Mouse (Mus musculus) thymus, adult 2 months (tissue): ENCODE results near the gene Epor. TPM values are rescaled to one million over a fixed set of nuclear protein-coding genes. Genes with fewer than 3 reads are reported as not detected.

Source experiments
- DNase-seq: peaks from one replicate; pipeline ENCODE4 v3.0.0; 2021
- H3K27ac ChIP-seq: fragments of 200-500 bp; 2 replicates; pipeline ENCODE4 v1.5.1; 2012; ENCODE audit warnings: low read length, control low read depth; ENCODE audit not compliant: control insufficient read depth, insufficient read depth
- H3K27me3 ChIP-seq: fragments of 200-500 bp; 2 replicates; pipeline ENCODE4 v1.6.1; 2012; ENCODE audit warnings: mild to moderate bottlenecking, low read length, moderate library complexity, mixed read lengths; ENCODE audit not compliant: control insufficient read depth, insufficient read depth
- H3K36me3 ChIP-seq: fragments of 200-500 bp; 2 replicates; pipeline ENCODE4 v1.6.1; 2012; ENCODE audit warnings: mild to moderate bottlenecking, low read length, moderate library complexity; ENCODE audit not compliant: control insufficient read depth, insufficient read depth
- H3K4me1 ChIP-seq: fragments of 200-500 bp; replicated peaks from 2 replicates; pipeline ENCODE4 v1.6.1; 2012; ENCODE audit warnings: low read length; ENCODE audit not compliant: control insufficient read depth, insufficient read depth
- H3K4me3 ChIP-seq: fragments of 200-500 bp; 2 replicates; pipeline ENCODE4 v1.5.1; 2012; ENCODE audit warnings: mild to moderate bottlenecking, low read length, control low read depth, moderate library complexity; ENCODE audit not compliant: control insufficient read depth, insufficient read depth
- CTCF ChIP-seq: fragments of 200-500 bp; IDR thresholded peaks from 2 replicates; pipeline ENCODE4 v1.5.1; 2012; ENCODE audit warnings: mild to moderate bottlenecking, control low read depth, low read length, moderate library complexity, borderline replicate concordance; ENCODE audit not compliant: control insufficient read depth, poor library complexity, insufficient read depth; ENCODE audit errors: extremely low read depth
- POLR2A ChIP-seq: fragments of 200-500 bp; IDR thresholded peaks from 2 replicates; pipeline ENCODE4 v1.6.1; 2012; ENCODE audit warnings: mild to moderate bottlenecking, low read length, control low read depth, moderate library complexity; ENCODE audit not compliant: control insufficient read depth, poor library complexity, insufficient read depth; ENCODE audit errors: extremely low read depth
- WGBS: fragments of 180-500 bp; shearing (Covaris S2); methylation state at CpG from one replicate; pipeline ENCODE4 v1.1.7; 2018; 5-methylcytosine and 5-hydroxymethylcytosine counted together
- polyA plus RNA-seq: library from polyadenylated mRNA; depleted of rRNA; stranded (reverse); fragments of >200 nt; gene quantifications from 2 replicates; pipeline ENCODE4 v1.2.3, GENCODE M21; 2012; rRNA removed

The Epor gene
- polyA plus RNA-seq = 3.8 and 4.9 TPM in 2 replicates

DNA sequence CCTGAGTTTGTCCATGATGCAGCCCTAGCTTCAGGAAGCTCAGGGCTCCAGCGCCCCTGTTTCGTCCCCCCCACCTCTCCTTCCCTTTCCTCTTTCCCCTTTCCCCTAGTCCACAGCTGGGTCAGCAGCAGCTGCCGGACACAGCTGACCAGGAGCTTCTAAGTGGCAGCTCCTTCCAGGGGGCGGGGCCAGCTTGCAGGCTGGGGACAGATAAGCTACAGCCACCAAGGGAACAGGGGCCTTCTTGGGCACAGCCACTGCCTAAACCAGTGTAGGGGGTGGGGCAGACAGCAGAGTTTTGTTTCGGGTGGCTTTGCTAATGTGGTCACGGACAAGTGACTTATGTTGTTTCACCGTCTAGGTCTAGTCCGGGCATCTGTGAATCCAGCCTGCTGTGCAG lies at the start of gene Epor:
Gene Epor (minus strand): TSS at position 90 of the 400 bp plus-strand sequence.
- H3K4me1 ChIP-seq = peaks cover 17% of the 10 kb centered on the region
- WGBS = 63% methylated on average over 8 of the region's 8 CpGs
- TF ChIP-seq CTCF (no peak), POLR2A (no peak)
- H3K4me3 ChIP-seq = peak within 1 kb of the TSS; percentile 9; the same call in 1 of the 2 replicates
- no peak for DNase-seq
- no peaks in the 10 kb centered on the region for H3K36me3 ChIP-seq
- no peak within 1 kb of the TSS for H3K27ac ChIP-seq
- peaks cover 10% of the 10 kb centered on the region; the same call in 1 of the 2 replicates for H3K27me3 ChIP-seq

DNA sequence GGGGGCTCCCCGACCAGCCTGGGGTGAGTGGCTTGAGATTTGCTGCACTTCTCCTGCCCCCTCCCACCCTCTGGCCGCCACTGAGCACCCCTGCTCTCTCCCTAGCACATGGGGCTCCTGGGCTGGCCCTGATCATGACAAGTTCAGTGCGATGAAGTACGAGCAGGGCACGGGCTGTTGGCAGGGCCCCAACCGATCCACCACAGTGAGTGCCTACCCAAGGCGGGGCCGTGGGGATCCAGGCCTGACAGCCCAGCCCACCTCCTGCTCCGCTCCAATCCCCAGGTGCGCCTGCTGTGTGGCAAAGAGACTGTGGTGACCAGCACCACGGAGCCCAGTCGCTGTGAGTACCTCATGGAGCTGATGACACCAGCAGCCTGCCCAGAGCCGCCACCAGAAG lies 49.4 kb upstream of the Epor start:
- H3K36me3 ChIP-seq = peaks cover 51% of the 10 kb centered on the region
- no peak overlapping the region for H3K27ac ChIP-seq
- peaks cover 45% of the 10 kb centered on the region for H3K4me1 ChIP-seq
- no peaks in the 10 kb centered on the region for H3K27me3 ChIP-seq
- H3K4me3 ChIP-seq = no peak overlapping the region
- no peak for TF ChIP-seq CTCF
- no peak for DNase-seq
- WGBS = 98% methylated on average over 13 of the region's 13 CpGs

DNA sequence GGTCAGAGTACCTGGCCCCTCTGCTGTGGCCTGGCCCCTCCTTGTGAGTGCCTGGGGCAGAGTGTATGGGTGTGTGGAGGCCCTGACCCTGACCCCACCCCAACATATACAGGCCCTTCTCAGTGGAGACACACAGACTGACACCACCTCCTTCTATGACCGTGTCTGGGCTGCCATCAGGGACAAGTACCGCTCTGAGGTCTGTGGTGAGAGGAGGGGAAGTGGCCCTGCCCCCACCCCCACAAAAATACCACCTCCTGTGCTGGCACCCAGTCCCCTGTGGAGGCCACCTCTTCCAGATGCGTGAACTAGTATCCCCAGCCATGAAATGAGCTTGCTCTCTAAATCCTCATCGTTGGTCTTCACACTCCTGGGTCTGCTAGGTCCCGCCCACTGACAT lies 47.7 kb upstream of the Epor start:
- WGBS = 27% methylated on average over 5 of the region's 5 CpGs
- Histone ChIP-seq H3K27me3 (no peaks in the 10 kb centered on the region), H3K27ac (no peak overlapping the region), H3K4me3 (no peak overlapping the region), H3K4me1 (peaks cover 30% of the 10 kb centered on the region), H3K36me3 (peaks cover 59% of the 10 kb centered on the region)
- no peak for TF ChIP-seq POLR2A
- no peak for TF ChIP-seq CTCF
- DNase-seq = no peak

DNA sequence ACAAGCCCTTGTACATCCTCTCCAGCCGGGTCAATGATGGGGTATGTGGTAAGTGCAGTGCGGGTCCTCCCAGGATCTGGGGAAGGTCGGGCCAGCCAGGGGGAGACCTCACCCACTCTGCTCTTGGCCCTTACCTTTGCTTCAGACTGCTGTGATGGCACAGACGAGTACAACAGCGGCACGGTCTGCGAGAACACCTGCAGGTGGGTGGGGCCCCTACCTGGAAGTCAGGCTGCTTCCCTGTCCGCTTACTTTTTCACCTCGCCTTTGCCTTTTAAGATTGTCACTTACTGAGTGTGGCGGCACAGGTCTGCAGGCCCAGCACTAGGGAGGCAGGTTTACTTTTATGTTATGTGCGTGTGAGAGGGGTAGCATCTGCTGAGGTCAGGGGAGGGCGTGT lies 41.2 kb upstream of the Epor start:
- Histone ChIP-seq H3K4me1 (peaks cover 18% of the 10 kb centered on the region), H3K27ac (no peak overlapping the region), H3K4me3 (no peak overlapping the region), H3K36me3 (peaks cover 32% of the 10 kb centered on the region), H3K27me3 (no peaks in the 10 kb centered on the region)
- TF ChIP-seq CTCF (no peak), POLR2A (no peak)
- no peak for DNase-seq
- WGBS = 95% methylated on average over 12 of the region's 12 CpGs

DNA sequence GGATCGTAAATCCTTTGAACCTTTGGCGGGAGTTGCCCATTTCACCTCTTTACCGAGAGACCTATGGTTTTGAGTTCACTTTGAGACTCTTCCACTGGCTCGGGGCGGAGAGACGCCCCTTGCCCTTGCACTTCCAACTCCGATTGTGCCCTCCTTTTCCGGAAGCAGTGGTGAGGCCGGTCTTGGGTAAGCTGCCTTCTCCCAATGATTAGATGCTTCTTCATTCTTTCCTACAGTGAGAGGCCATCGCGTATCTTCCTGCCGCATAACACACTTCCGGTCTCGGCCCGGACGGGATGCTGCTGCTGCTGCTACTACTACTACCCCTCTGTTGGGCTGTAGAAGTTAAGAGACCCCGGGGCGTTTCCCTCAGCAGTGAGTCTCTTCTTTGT lies 39.9 kb upstream of the Epor start:
- Histone ChIP-seq H3K27ac (peak overlapping the region; percentile 53), H3K4me1 (peaks cover 18% of the 10 kb centered on the region), H3K4me3 (peak overlapping the region; percentile 62), H3K36me3 (peaks cover 18% of the 10 kb centered on the region), H3K27me3 (no peaks in the 10 kb centered on the region)
- no peak for DNase-seq
- WGBS = under 1% methylated on average over 18 of the region's 18 CpGs
- no peak for TF ChIP-seq CTCF
- no peak for TF ChIP-seq POLR2A

DNA sequence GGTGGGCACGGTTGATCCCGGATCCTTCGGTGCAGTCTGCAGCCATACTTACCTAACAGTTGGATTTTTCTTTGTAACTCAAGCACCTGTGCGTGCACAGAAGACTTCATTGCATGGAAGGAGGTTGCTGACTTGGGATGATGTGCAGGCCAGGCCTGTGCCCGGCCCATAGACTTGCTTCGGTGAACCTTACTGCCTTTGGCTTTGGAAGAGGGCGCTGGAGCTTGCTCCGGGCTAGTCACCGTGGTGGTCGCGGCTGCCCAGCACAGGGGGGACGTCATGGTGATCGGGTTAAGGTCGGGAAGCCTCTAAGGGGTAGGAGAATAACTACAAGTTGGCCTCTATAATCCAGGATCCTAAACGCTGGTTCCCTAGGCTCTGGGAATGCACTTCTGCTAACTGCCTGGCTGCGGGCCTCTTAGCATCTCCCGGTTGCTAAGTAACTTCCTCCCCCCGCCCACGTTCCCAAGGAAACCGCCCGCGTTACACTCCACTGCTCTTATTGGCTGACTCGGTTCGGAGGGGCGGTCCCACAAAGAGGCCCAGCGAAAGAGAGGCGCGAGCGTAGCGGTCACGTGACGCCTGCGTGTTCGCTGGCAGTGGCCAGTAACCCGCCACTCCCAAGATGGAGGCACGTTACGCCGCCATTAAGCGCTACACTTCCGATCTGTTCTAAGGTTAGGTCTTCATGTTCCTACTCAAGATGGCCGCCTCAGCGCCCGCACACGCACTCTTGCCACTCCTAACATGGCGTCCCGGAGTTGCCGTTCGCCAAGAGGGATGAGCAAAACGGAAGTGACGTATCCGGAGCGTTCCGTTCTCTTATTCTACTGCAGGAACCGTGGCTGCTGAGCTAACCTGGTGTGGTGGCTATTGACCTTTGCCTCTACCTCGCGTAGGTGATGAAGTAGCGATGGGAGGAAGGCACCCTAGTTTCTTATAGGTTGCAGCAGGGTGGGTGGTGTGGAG lies 39.2 kb upstream of the Epor start, which contains the start of the genes Ccdc151 and Prkcsh:
Gene Ccdc151 (minus strand): TSS at position 441 of the 969 bp plus-strand sequence.
Gene Prkcsh (plus strand): TSS at position 613 of the 969 bp plus-strand sequence.
- H3K27me3 ChIP-seq = no peaks in the 10 kb centered on the region
- peak; percentile 99 for DNase-seq
- H3K27ac ChIP-seq = peak within 1 kb of the TSS; percentile 53
- 9% methylated on average over 57 of the region's 57 CpGs for WGBS
- peaks cover 13% of the 10 kb centered on the region; the same call in 1 of the 2 replicates for H3K36me3 ChIP-seq
- peaks cover 18% of the 10 kb centered on the region for H3K4me1 ChIP-seq
- TF ChIP-seq POLR2A = no peak
- TF ChIP-seq CTCF = 0 out of 2 replicates have a peak, but pooled peaks have one; percentile 28
- peak within 1 kb of the TSS; percentile 62 for H3K4me3 ChIP-seq

DNA sequence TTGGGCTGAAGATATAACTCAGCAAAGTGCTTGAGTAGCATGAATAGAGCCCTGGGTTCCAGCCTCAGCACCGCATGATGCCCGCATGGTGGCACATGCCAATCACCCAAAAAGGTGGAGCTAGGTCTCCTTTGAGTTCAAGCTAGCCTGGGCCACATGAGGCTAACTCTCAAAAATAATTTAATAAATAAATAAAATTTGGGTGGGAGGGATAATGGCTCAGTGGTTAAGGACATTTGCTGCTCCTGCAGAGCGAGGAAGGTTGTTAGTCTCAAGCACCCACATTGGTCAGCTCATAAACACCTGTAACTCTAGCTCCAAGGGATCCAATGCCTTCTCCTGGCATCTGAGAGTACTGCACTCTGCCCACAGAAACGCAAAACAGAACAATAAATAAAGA lies 38.3 kb upstream of the Epor start:
- TF ChIP-seq POLR2A (no peak), CTCF (no peak)

More for the DNA sequence above, 38.3 kb upstream of the Epor start:
- Histone ChIP-seq H3K36me3 (peaks cover 9% of the 10 kb centered on the region; the same call in 1 of the 2 replicates), H3K4me3 (no peak overlapping the region), H3K27me3 (no peaks in the 10 kb centered on the region), H3K27ac (no peak overlapping the region), H3K4me1 (peaks cover 18% of the 10 kb centered on the region)
- DNase-seq = no peak
- WGBS = 91% methylated on average over 4 of the region's 4 CpGs
